Mouse (Mus musculus): ENCODE measurements around the gene Ube2ql1.
A peak's percentile ranks its signal among the peaks of the same experiment; 100 is the strongest.

Gene Ube2ql1

DNA sequence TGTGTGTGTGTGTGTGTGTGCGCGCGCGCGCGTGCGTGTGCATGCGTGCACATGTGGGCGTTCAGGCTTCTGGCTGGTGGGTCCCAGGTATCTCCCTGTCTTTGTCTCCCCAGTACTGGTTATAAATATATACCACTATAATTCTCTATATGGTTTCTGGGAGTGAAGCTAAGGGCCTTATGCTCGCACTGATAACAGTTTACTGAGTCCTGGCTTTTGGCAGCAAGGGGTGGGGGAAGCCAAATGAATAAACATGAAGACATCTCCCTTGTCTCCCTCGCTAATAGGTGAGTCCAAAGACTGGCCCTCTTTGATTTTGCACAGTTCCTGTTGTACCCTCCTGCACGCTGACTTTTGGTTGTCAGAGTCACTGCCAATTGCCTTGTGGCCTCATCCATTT lies 32.2 kb downstream of the Ube2ql1 start:
- no peak for DNase-seq (ENCODE audit: low spot score)

DNA sequence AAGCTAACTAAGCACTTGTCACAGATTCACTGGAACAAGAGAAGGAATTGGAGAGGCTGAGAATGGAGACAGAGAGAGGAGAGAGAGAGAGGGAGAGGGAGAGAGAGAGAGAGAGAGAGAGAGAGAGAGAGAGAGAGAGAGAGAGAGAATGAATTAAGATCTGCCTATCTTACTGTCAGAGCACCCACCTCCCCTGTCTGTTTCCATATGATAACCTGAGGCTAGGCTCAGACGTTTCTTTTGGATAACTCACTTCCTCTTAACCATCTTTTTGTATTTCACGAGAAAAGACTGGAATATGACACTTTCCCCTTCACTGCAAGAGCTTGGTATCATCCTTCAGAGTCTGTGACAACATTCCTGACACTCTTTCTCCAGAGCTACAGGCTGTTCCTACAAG lies 32.8 kb downstream of the Ube2ql1 start:
- no peak for DNase-seq (ENCODE audit: low spot score)

DNA sequence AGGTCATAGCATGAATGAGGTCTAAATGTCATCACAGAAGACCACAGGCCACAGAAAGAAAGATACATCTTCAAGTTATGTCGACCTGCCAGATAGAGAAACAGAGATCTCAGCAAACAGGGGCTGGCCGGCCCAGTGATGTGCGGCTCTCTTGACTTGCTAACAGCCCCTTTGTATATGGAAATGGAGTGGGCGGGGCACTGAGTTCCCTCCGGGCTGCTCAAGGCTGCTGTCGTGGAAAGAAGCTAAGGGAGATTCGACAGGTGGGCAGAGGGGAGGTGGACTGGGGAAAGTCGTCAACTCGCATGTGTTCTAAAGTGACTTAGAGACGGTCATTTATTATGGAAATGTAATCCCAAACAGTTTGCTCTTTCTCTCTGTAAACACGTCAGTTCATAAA lies 36.2 kb downstream of the Ube2ql1 start:
- no peak for DNase-seq (ENCODE audit: low spot score)

DNA sequence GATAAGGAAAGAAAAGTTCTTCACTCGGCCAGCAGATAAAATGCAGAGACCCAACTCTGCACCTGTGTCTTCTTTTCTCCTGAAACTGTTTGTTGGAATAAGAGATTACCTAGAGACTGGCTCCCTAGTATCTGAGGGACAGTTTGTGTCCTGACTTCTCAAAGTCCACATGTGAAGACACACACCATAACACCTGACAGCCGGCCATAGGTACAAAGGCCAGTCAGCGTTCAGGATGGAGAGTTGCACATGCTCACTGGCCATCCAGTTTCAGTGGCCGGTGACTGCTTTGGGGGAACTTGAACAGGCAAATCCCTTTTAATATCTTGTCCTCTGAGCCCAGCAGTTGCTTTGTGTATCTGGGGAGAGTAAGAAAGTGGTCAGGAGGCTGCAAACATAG lies 38.3 kb downstream of the Ube2ql1 start:
- DNase-seq (ENCODE audit: low spot score), result no peak

DNA sequence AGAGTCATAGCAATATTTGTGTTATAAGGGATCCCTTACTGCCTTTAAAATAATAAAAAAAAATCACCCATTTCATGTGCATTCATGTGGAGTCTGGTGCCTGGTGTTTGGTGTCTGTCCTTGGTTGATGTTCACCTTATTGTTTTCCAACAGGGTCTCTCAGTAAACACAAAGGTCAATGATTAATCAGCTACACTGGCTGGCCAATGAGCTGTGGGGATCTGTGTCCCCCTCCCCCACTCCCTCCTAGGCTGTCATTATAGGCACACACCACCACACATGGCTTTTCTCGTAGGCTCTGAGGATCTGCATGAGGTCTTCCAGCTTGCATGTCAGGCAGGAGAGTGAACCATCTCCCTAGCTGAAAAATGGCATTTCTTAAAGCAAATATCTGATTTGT lies 38.9 kb downstream of the Ube2ql1 start:
- DNase-seq (ENCODE audit: low spot score), result no peak

DNA sequence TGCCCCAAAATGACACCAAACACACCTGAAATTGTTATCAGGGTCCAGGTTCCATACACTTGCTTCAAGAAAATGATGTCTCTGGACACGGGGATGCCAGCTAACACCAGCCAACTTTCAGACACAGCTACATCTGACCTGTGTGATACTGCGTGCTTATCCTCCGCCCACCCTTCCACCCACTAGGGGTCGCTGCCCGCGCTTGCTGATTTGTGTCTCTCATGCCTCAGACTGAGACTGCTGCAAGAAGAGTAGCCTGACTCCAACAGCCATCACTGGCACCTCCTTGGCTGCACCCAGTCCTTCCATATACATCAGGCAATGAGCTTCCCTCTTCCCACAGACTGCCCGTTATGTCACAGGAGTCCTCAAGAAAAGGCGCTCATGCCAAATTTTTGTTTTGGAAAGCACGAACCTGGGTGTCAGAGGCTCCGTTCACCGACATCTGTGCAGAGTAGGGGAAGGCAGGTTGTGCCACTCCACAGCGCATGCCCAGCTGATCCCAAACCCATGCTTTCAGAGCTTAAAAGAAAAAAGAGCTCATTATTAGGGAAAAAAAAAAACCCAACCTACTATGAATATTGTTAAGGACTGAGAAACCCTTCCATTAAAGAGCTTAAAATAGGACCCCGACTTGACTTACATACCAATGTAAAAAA lies 43.2 kb downstream of the Ube2ql1 start:
- peak; percentile 77 for DNase-seq (ENCODE audit: low spot score)

DNA sequence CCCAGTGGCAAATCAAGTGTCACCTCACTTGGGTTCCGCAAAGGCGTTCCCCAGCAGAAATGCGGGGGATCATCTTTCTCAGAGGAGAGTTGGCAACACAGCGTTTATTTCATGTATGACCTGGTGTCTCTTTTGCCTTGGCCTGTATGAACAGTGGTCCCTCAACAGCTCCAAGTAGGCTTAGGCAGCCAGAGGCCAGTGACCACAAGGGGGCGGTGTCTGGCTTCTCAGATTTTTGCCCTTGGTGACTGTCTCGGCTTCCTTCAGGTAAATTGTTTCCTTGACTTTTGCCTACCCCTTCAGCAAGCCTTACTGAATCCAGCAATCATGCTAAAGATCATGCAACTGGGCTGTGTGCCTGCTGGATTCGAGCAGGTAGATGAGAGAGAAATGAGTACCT lies 48.6 kb downstream of the Ube2ql1 start:
- no peak for DNase-seq (ENCODE audit: low spot score)

DNA sequence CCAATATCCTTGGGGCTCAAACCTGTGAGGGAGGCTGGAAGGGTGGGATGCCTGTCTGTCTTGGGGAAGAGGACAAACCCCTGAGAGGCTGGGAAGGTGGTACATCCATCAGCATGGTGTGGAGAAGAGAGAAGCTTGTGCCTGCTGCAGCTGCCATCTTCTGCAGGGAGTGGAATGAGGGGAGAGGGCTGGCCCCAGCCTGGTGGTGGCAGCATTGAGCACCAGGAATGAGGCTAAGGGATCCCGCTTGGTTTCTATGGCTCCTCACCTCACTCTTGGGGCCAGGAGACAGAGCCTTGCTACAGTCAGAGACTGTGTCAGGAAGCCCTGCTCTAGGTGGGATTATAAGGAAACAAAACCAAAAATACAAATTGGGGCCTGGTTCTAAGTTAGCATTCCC lies 52.7 kb downstream of the Ube2ql1 start:
- no peak for DNase-seq (ENCODE audit: low spot score)

DNA sequence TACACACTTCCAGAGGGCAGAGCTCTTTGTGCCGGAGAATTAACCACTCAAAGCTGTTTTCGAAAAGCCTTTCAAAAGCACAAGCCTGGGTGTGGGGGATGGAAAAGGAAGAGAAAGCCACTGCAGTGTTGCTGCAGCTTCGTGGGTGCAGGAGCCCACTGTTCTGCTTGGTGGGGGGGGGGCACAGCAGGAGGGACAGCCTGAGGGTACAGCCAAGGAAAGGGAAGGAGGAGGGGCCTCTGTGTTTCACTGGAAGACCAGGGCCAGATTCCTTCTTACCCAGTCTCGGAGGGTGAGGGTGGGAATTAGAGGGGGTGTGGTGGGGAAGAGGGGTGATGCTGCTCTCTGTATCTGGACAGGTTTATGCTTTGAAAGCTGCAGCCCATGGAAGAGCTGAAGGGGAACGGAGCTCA lies 54.3 kb downstream of the Ube2ql1 start:
- no peak for DNase-seq (ENCODE audit: low spot score)

DNA sequence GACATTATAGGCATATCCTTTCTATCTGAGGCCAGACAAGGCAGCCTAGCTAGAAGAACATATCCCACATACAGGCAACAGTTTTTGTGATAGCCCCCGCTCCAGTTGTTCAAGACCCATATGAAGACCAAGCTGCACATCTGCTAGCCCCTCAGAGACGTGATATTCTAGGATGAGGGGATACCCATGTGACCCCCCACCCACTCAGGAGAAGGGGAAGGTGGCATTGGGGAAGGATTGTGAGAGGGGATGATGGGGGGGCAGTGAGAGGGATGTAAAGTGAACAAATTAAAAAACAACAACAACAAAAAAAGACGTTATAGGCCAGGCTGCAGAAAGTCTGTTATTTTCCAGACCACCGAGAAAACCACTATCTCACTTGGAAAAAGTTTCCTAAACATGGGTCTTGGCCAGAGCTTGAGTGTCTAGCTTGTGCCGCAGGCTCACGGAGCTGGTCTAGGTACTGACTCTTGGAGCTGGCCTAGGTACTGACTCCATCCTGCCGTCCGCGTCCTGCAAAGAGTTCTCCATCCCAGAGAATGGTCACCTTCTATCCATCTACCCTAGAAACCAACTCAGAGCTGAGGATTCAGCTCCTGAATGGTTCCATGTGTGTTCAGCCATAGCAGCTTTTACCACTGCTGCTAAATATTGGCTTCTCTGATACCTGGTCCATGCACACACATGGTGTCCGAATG lies 65.6 kb downstream of the Ube2ql1 start:
- no peak for DNase-seq (ENCODE audit: low spot score)

DNA sequence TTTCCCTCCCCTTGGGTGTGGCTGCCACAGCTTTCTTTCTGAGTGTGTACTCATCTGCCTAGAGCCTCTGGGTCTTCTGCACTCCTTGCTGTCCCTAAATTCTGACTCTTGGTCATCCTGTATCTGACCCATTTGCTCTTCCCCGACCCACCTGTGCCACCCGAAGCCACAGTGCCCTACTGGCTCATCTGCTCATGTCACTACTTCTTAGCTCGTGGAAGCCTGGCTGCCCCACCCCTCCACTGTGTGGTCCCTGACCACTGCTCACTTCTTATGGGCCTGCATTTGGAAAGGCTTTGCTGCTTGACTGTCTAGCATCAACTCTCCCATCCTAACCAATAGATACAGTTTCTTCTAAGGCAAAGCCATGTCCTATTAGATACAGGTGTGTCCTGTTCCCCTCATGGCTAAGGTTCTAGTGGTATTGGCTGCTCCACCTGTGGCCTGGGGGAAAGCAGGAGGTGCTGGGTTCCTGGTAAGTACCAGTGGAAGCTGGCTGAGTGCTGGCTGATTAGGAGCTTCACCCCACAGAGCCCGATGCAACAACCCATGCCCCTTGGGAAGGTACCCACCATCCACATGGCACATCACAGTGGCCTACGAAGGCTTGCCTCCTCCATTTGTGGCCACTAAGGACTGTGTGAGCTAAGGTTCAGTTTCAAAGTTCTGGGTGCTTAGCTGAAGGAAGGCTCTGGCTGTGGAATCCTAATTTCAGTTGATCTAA lies 66.3 kb downstream of the Ube2ql1 start:
- no peak for DNase-seq (ENCODE audit: low spot score)

DNA sequence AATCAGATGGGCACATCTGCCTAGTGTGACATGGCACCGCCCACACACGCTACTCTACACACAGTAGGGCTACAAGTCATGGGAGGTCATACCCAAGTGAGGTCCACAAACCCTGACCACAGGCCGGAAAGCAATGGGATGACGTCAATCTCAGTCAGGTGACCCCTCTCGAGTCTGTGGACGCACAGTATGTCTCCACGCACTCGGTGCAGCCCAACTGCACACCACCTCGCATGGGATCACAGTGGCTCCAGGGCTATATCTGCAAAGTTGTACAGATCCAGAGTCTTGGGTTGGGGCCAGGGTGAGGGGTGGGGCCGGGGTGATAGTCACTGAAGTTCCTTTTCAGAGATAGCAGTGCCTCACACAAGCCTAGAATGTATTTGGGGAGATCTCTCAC lies 67.1 kb downstream of the Ube2ql1 start:
- no peak for DNase-seq (ENCODE audit: low spot score)

DNA sequence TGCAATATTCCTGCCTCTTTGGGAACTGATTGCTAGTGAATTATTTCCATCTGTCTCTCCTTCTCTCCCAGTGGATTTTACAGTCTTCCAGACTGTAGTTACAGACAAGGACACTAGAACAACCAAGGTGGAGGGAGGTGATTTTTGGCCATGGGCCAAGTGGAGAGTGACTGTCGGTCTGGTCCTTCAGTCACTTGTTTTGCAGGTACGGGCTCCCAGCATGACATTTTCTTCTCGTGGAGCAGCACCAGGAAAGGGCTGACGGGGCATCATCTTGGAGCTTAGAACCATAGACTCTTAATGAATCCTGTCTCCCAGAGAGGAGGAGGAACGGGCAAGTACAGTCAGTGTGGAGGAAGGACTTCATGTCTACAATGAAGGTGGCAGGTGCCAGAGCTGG lies 67.6 kb downstream of the Ube2ql1 start:
- DNase-seq (ENCODE audit: low spot score), result no peak

DNA sequence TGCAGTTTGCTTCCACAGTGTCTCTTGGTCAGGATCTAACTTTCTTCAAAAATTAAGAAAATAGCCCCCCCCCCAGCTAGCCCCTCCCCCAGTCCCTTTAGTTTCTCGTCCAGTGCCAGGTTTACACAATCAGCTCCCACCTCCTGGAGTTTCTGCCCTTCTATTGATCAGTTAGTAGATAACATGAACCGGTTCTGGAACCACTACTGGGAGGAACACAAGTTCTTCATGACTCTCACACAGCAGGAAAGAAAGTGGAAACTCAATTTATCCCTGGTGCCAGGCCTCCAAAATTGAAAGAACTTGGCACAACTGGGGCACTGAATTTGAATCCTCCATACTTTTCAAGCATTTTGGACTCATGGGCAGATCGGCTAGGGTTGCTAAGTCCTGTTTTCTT lies 85.2 kb downstream of the Ube2ql1 start:
- DNase-seq (ENCODE audit: low spot score), result no peak
